Mouse (Mus musculus): ENCODE results near the gene Slc25a3. TPM values are rescaled to one million over a fixed set of nuclear protein-coding genes. Genes with fewer than 3 reads are reported as not detected.

Gene Slc25a3
- polyA plus RNA-seq, 1 experiment from 2014 or later = 608 TPM

Other genes starting within 250 kb of the Slc25a3 start
- gene Apaf1, start 41.3 kb downstream of the Slc25a3 start, polyA plus RNA-seq (2014; fragmentation: Nextera tagmentation; extraction: Ambion mirVana) = 25.9 and 28.0 TPM in 2 replicates
- 37.2 and 40.2 TPM in 2 replicates for gene Ikbip, start 41.1 kb downstream of the Slc25a3 start, polyA plus RNA-seq (2014; fragmentation: Nextera tagmentation; extraction: Ambion mirVana)
- 219 TPM in 2 replicates for gene Tmpo, start 57.3 kb upstream of the Slc25a3 start, polyA plus RNA-seq (2014; fragmentation: Nextera tagmentation; extraction: Ambion mirVana)